Mouse (Mus musculus) lung, embryonic 14.5 days (tissue): Measurements from ENCODE around the gene Sdhc. TPM values are rescaled to one million over a fixed set of nuclear protein-coding genes. Genes with fewer than 3 reads are reported as not detected.
"Not testable (repeated sequence)": the region's sequence is repeated elsewhere in the genome, so short reads cannot be mapped to it uniquely, and the experiment has no call there.

Experiments used
- ATAC-seq: fragments of 200-750 bp; cut with Nextera tagmentation; 2 replicates; pipeline ENCODE4 v1.8.0; 2017; ENCODE audit warnings: mild to moderate bottlenecking, moderate TSS enrichment, moderate library complexity; ENCODE audit not compliant: insufficient read depth
- DNase-seq: peaks from one replicate; pipeline ENCODE4 v3.0.0-alpha.2; 2015
- H3K27ac ChIP-seq: fragments of 300-500 bp; sonication (generic); 2 replicates; pipeline ENCODE4 v1.5.1; 2014; ENCODE audit warnings: low read depth, mild to moderate bottlenecking, moderate library complexity
- H3K27me3 ChIP-seq: fragments of 300-500 bp; sonication (generic); 2 replicates; pipeline ENCODE4 v1.6.1; 2014; ENCODE audit warnings: low read length, control low read depth; ENCODE audit not compliant: insufficient read depth
- H3K36me3 ChIP-seq: fragments of 300-500 bp; sonication (generic); 2 replicates; pipeline ENCODE4 v1.6.1; 2014; ENCODE audit warnings: control low read depth; ENCODE audit not compliant: insufficient read depth
- H3K4me1 ChIP-seq: fragments of 300-500 bp; sonication (generic); 2 replicates; pipeline ENCODE4 v1.6.1; 2014; ENCODE audit warnings: antibody characterized with exemption, control low read depth; ENCODE audit not compliant: insufficient read depth
- H3K4me2 ChIP-seq: fragments of 300-500 bp; sonication (generic); 2 replicates; pipeline ENCODE4 v1.6.1; 2014; ENCODE audit warnings: mild to moderate bottlenecking
- H3K4me3 ChIP-seq: fragments of 300-500 bp; sonication (generic); 2 replicates; pipeline ENCODE4 v1.5.1; 2014; ENCODE audit warnings: low read depth, low read length
- H3K9ac ChIP-seq: fragments of 300-500 bp; sonication (generic); 2 replicates; pipeline ENCODE4 v1.6.1; 2014
- H3K9me3 ChIP-seq: fragments of 300-500 bp; sonication (generic); 2 replicates; pipeline ENCODE4 v1.6.1; 2016; ENCODE audit warnings: low read depth, low read length, control low read depth
- CTCF ChIP-seq: IDR thresholded peaks from 2 replicates; pipeline ENCODE4 v1.5.1; 2016; ENCODE audit warnings: antibody characterized with exemption, low read depth
- WGBS: fragments of 180-500 bp; shearing (Covaris S2); extraction: QIAGEN DNeasy Blood & Tissue Kit; methylation state at CpG from one replicate; pipeline ENCODE4 v1.1.7; 2014; 5-methylcytosine and 5-hydroxymethylcytosine counted together
- microRNA-seq: library from miRNA; unstranded; fragments of <30 nt; microRNA quantifications from one replicate; pipeline ENCODE4, GENCODE M21; 2016; ENCODE audit warnings: borderline number of aligned reads
- polyA plus RNA-seq: library from polyadenylated mRNA; unstranded; fragments of >200 nt; fragmentation: Nextera tagmentation; extraction: Ambion mirVana; gene quantifications from 2 replicates; pipeline ENCODE4 v1.2.1, GENCODE M21; 2014

Sdhc gene
- polyA plus RNA-seq, 1 experiment from 2014 or later, result 281 TPM

DNA sequence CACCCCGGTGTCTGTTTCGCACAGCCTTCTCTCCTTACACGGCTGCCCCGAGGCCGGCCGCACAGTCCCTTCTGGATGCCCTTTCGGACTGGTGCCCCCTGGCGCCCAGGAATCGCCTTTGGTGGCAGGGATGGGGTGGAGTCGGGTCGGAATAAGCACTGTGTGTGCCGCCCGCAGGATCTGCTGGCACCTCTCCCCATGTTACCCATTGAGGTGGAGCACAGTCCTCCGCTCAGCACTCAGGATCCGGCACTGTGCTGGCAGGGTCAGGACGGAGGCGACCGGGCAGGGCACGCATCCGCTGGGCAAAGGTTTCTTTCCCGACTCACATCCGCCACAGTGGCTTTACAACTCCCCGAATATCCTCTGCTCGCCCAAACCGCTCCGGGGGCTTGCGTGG, 72.4 kb downstream of the Sdhc start:
- peak; percentile 6; the same call in 1 of the 2 replicates for ATAC-seq
- Histone ChIP-seq H3K4me3 (peak overlapping the region; percentile 22; the same call in 1 of the 2 replicates), H3K27me3 (peaks cover 24% of the 10 kb centered on the region), H3K4me2 (peak overlapping the region; percentile 41)
- WGBS, result 2% methylated on average over 15 of the region's 27 CpGs
- H3K9ac ChIP-seq, H3K36me3 ChIP-seq, DNase-seq, H3K27ac ChIP-seq, H3K4me1 ChIP-seq, H3K9me3 ChIP-seq: not testable (repeated sequence)
- 0 out of 2 replicates have a peak, but pooled peaks have one; percentile 10 for TF ChIP-seq CTCF

DNA sequence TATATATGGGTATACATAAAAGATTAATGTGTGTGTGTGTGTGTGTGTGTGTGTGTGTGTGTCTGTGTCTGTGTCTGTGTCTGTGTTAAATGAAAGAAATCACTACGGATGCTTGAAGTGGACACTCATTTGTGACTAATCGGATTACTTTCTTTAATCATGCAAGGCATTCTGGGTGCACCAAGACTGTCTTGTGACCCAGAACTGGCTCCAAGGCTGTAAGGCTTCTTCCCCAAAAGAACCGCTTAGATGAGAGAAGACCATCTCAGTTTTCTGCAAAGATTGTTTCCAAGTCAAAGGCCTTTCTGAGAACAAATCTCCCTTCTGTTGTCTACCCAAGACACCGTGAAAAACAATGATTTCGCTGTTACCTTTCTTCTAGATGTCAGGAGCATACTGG, 73.2 kb downstream of the Sdhc start:
- not testable (repeated sequence) for DNase-seq, H3K4me1 ChIP-seq, ATAC-seq, H3K4me2 ChIP-seq, H3K9me3 ChIP-seq, H3K4me3 ChIP-seq, H3K9ac ChIP-seq, H3K27ac ChIP-seq, H3K36me3 ChIP-seq
- peaks cover 24% of the 10 kb centered on the region for H3K27me3 ChIP-seq
- WGBS, result 39% methylated on average over 5 of the region's 5 CpGs

Small RNAs within 50 kb of the gene (microRNA-seq; reads per million reads assigned to microRNA genes)
- not detected for gene Gm27844

Other genes with a start within 250 kb of the Sdhc start
- gene Fcrlb, start 237.7 kb downstream of the Sdhc start, polyA plus RNA-seq, result not detected in 2 replicates
- not detected in 2 replicates for gene Fcrla, start 223.0 kb downstream of the Sdhc start, polyA plus RNA-seq
- 2.3 and 2.4 TPM in 2 replicates for gene Fcgr2b, start 174.1 kb downstream of the Sdhc start, polyA plus RNA-seq
- 0.35 and 0.47 TPM in 2 replicates for gene Fcgr4, start 131.7 kb downstream of the Sdhc start, polyA plus RNA-seq
- 10.8 and 14.3 TPM in 2 replicates for gene Fcgr3, start 85.7 kb downstream of the Sdhc start, polyA plus RNA-seq
- 2.0 and 2.2 TPM in 2 replicates for gene Cfap126, start 36.7 kb downstream of the Sdhc start, polyA plus RNA-seq
- gene Mpz, start 108 bp upstream of the Sdhc start, polyA plus RNA-seq, result 0.24 and 0.49 TPM in 2 replicates
- gene Pcp4l1, start 45.7 kb upstream of the Sdhc start, polyA plus RNA-seq, result 5.7 and 6.0 TPM in 2 replicates
- 0.13 and 0.23 TPM in 2 replicates for gene Nr1i3, start 63.4 kb upstream of the Sdhc start, polyA plus RNA-seq
- 33.7 and 37.9 TPM in 2 replicates for gene Tomm40l, start 71.9 kb upstream of the Sdhc start, polyA plus RNA-seq
- gene Apoa2, start 74.5 kb upstream of the Sdhc start, polyA plus RNA-seq, result 1.6 and 3.7 TPM in 2 replicates
- gene Fcer1g, start 83.8 kb upstream of the Sdhc start, polyA plus RNA-seq, result 44.2 and 47.3 TPM in 2 replicates
- 6.6 and 7.5 TPM in 2 replicates for gene Adamts4, start 99.8 kb upstream of the Sdhc start, polyA plus RNA-seq
- gene Ndufs2, start 100.8 kb upstream of the Sdhc start, polyA plus RNA-seq, result 244 and 250 TPM in 2 replicates
- 80.3 and 94.3 TPM in 2 replicates for gene B4galt3, start 119.7 kb upstream of the Sdhc start, polyA plus RNA-seq
- 50.9 and 51.7 TPM in 2 replicates for gene Ppox, start 130.6 kb upstream of the Sdhc start, polyA plus RNA-seq
- 73.9 and 86.0 TPM in 2 replicates for gene Usp21, start 137.4 kb upstream of the Sdhc start, polyA plus RNA-seq
- 107 and 108 TPM in 2 replicates for gene Ufc1, start 144.4 kb upstream of the Sdhc start, polyA plus RNA-seq
- 48.8 and 48.9 TPM in 2 replicates for gene Dedd, start 178.5 kb upstream of the Sdhc start, polyA plus RNA-seq
- 27.5 and 30.1 TPM in 2 replicates for gene Nit1, start 195.0 kb upstream of the Sdhc start, polyA plus RNA-seq
- 40.0 and 44.5 TPM in 2 replicates for gene Pfdn2, start 195.1 kb upstream of the Sdhc start, polyA plus RNA-seq
- 1.0 and 1.5 TPM in 2 replicates for gene Klhdc9, start 210.2 kb upstream of the Sdhc start, polyA plus RNA-seq
- 2.3 and 2.4 TPM in 2 replicates for gene Nectin4, start 219.5 kb upstream of the Sdhc start, polyA plus RNA-seq
- 0.91 and 1.6 TPM in 2 replicates for gene Arhgap30, start 238.4 kb upstream of the Sdhc start, polyA plus RNA-seq